Mouse (Mus musculus) spleen, adult 12 weeks (tissue): ENCODE results near the gene Erbin.

Experiments
- DNase-seq: peaks from one replicate; pipeline ENCODE4 v3.0.0; 2022; ENCODE audit warnings: low spot score

Erbin gene

GRCm38 (mm10) chr13:103912351-103912750, 8.0 kb downstream of the Erbin start:
- DNase-seq: no peak

GRCm38 (mm10) chr13:103910598-103910997, 9.7 kb downstream of the Erbin start:
- DNase-seq: no peak

GRCm38 (mm10) chr13:103909894-103910293, 10.4 kb downstream of the Erbin start:
- no peak for DNase-seq

GRCm38 (mm10) chr13:103900015-103900414, 20.3 kb downstream of the Erbin start:
- DNase-seq: no peak

- DNase-seq: no peak
Measured at GRCm38 (mm10) chr13:103897606-103898005, 22.7 kb downstream of the Erbin start.

GRCm38 (mm10) chr13:103893065-103893464, 27.2 kb downstream of the Erbin start:
- DNase-seq: no peak

- no peak for DNase-seq
Measured at GRCm38 (mm10) chr13:103890038-103890437, 30.3 kb downstream of the Erbin start.

GRCm38 (mm10) chr13:103886503-103886902, 33.8 kb downstream of the Erbin start:
- DNase-seq: no peak

- no peak for DNase-seq
Measured at GRCm38 (mm10) chr13:103881200-103881599, 39.1 kb downstream of the Erbin start.

- DNase-seq: no peak
Measured at GRCm38 (mm10) chr13:103876743-103877142, 43.6 kb downstream of the Erbin start.

GRCm38 (mm10) chr13:103875823-103876514, 44.3 kb downstream of the Erbin start:
- no peak for DNase-seq

- no peak for DNase-seq
Measured at GRCm38 (mm10) chr13:103870786-103871185, 49.5 kb downstream of the Erbin start.

GRCm38 (mm10) chr13:103870117-103870516, 50.2 kb downstream of the Erbin start:
- no peak for DNase-seq

- no peak for DNase-seq
Measured at GRCm38 (mm10) chr13:103868875-103869274, 51.4 kb downstream of the Erbin start.

- no peak for DNase-seq
Measured at GRCm38 (mm10) chr13:103862041-103862440, 58.3 kb downstream of the Erbin start.

- no peak for DNase-seq
Measured at GRCm38 (mm10) chr13:103859041-103859440, 61.3 kb downstream of the Erbin start.

- no peak for DNase-seq
Measured at GRCm38 (mm10) chr13:103847614-103848013, 72.7 kb downstream of the Erbin start.

- no peak for DNase-seq
Measured at GRCm38 (mm10) chr13:103841287-103842201, 78.8 kb downstream of the Erbin start.

- no peak for DNase-seq
Measured at GRCm38 (mm10) chr13:103838619-103839018, 81.7 kb downstream of the Erbin start.

- DNase-seq: no peak
Measured at GRCm38 (mm10) chr13:103829623-103830135, 90.6 kb downstream of the Erbin start.

GRCm38 (mm10) chr13:103822270-103822669, 98.0 kb downstream of the Erbin start:
- no peak for DNase-seq

- no peak for DNase-seq
Measured at GRCm38 (mm10) chr13:103819377-103819776, 100.9 kb downstream of the Erbin start.

GRCm38 (mm10) chr13:103817935-103818334, 102.4 kb downstream of the Erbin start:
- DNase-seq: no peak
